Mouse (Mus musculus): ENCODE measurements at regions not wholly inside any gene's neighbourhood (a gene's known extent, or its start where the extent isn't known, plus 50 kb on each side); places are given as distances from the start of the nearest gene placed in this dataset.

DNA sequence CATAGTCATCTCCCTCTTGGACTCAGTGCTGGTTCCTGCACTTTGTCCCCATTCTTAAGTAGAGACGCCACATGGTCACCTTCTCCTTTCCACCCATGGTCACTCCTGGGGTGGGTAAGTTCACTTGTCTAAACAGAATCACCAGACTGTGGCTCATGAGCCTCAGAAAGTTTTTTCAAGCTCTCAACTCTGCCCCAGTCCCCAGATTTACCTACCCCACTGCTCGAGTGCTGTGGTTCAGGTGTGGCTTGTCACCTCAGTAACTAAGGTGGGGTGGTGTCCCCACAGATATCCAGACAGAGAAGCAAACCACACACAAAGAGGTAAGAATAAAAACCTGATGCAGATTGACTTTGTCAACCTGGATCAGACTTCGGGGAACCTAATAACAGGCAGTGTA lies 87.6 kb downstream of the Rpl10-ps3 start:
- no peaks in the 10 kb centered on the region for H3K9me3 ChIP-seq
- ATAC-seq (ENCODE audit: insufficient number of reproducible peaks, low FRiP score, low TSS enrichment, low read depth), result no peak
- H3K9ac ChIP-seq, result no peak overlapping the region
- no peak overlapping the region for H3K4me3 ChIP-seq
- 76% methylated on average over 3 of the region's 3 CpGs for WGBS
- no peaks in the 10 kb centered on the region for H3K27me3 ChIP-seq
- no peak overlapping the region for H3K4me2 ChIP-seq
- no peaks in the 10 kb centered on the region for H3K36me3 ChIP-seq
- no peaks in the 10 kb centered on the region for H3K4me1 ChIP-seq
- no peak overlapping the region for H3K27ac ChIP-seq

DNA sequence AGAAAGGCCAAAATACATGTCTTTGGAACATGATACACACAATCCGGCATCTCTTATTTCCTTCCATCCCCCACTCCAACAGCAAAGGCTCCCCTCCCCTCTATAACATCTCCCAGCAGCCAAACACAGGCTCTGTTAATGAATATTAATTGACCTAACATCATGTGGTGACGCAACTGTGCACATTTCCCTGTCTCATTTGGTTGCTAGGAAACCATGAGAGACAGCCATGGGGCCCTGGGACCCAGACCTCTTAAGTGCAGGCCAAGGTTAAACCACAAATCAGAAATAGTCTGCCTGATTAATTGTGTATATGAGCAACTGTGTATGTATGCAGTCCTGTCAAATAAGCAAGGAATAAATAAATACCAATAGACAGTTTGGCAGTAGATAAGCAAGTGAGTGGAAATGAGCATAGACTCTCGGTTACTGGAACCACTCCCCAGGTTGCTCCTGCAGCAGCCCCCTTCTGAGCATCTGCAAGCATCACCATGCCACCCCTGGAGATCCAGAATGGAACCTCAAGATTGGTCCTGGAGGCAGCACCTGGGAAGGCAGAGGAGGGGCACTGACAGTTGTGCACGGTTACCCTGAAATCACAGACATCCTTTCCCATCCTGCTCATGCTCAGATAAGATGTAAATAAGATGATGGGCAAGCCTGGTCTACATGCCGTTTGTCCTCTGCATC lies 99.6 kb downstream of the Rpl10-ps3 start:
- ATAC-seq (ENCODE audit: insufficient number of reproducible peaks, low FRiP score, low TSS enrichment, low read depth), result no peak
- H3K36me3 ChIP-seq, result no peaks in the 10 kb centered on the region

DNA sequence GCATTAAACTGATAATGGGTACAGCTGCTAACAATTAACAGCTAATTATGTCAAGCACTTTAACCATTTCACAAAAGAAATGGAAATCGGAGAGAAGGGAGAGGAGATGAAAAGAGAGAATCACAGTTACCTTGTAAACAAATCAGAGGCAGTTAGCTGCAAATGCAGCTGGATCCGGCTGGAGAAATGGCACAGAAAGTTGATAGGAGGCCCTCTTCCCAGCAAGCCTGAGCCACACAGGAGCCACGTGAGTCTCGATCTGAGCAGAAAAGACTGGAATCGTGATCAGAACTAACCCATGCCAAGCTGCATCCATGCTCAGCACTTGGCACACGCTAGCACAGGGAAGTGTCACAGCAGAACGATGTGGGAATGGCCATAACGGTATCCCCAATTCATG lies 103.8 kb downstream of the Rpl10-ps3 start:
- Histone ChIP-seq H3K36me3 (no peaks in the 10 kb centered on the region), H3K27ac (no peak overlapping the region), H3K4me1 (peaks cover 5% of the 10 kb centered on the region; the same call in 1 of the 2 replicates), H3K9me3 (no peaks in the 10 kb centered on the region), H3K4me3 (no peak overlapping the region), H3K4me2 (no peak overlapping the region), H3K9ac (no peak overlapping the region), H3K27me3 (no peaks in the 10 kb centered on the region)
- WGBS, result 45% methylated on average over 8 of the region's 8 CpGs
- ATAC-seq (ENCODE audit: insufficient number of reproducible peaks, low FRiP score, low TSS enrichment, low read depth), result no peak

More for the DNA sequence above, 99.6 kb downstream of the Rpl10-ps3 start:
- no peak overlapping the region for H3K4me2 ChIP-seq
- no peak overlapping the region for H3K9ac ChIP-seq
- no peak overlapping the region for H3K27ac ChIP-seq
- WGBS, result 63% methylated on average over 5 of the region's 5 CpGs
- H3K27me3 ChIP-seq, result no peaks in the 10 kb centered on the region
- no peak overlapping the region for H3K4me3 ChIP-seq
- no peaks in the 10 kb centered on the region for H3K4me1 ChIP-seq
- no peaks in the 10 kb centered on the region for H3K9me3 ChIP-seq

DNA sequence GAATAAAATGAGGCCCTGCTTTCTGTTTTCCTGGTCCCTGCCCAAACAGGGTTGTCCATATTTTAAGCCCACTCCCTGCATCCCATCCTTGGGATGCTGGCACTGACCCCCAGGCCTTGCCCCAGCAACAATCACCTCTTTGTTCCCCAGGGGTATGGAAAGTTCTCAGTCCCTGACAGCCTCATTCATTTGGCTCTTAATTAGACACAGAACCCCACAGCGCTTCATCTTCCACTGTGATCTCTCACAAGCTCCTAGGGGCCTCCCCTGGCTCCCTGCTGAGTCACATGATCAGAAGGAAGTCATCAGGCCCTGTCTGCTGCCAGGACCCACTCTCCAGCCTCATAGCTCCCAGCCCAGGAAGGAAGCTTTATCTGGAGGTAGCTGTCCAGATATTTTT lies 108.9 kb downstream of the Rpl10-ps3 start:
- no peak overlapping the region for H3K4me3 ChIP-seq
- no peak overlapping the region for H3K4me2 ChIP-seq
- H3K36me3 ChIP-seq, result no peaks in the 10 kb centered on the region
- 13% methylated on average over 1 of the region's 1 CpGs for WGBS
- no peaks in the 10 kb centered on the region for H3K9me3 ChIP-seq
- H3K4me1 ChIP-seq, result peaks cover 9% of the 10 kb centered on the region; the same call in 1 of the 2 replicates
- H3K27me3 ChIP-seq, result no peaks in the 10 kb centered on the region
- no peak overlapping the region for H3K27ac ChIP-seq
- H3K9ac ChIP-seq, result no peak overlapping the region
- no peak for ATAC-seq (ENCODE audit: insufficient number of reproducible peaks, low FRiP score, low TSS enrichment, low read depth)

DNA sequence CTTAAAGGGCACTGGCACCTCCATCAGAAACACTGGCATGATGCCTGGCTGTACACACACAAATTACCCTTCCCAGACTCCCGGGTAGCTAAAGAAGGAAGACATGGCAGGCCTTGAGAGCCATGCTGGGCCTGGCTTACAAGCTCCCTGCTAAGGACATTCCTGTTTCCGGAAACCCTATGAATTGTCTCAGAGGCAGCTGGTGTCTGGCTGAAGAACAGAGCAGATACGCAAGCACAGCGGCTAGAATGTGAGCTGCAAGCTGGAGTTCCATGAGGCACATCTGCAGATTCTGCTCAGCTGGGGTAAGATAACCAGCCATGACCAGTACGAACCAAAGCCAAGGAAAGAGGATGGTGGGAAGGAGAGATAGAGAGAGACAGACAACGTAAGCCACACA lies 110.1 kb downstream of the Rpl10-ps3 start:
- no peaks in the 10 kb centered on the region for H3K27me3 ChIP-seq
- H3K36me3 ChIP-seq, result no peaks in the 10 kb centered on the region
- 79% methylated on average over 6 of the region's 6 CpGs for WGBS
- no peak overlapping the region for H3K4me2 ChIP-seq
- peaks cover 9% of the 10 kb centered on the region; the same call in 1 of the 2 replicates for H3K4me1 ChIP-seq
- no peak overlapping the region for H3K4me3 ChIP-seq
- H3K27ac ChIP-seq, result no peak overlapping the region
- H3K9ac ChIP-seq, result no peak overlapping the region
- no peaks in the 10 kb centered on the region for H3K9me3 ChIP-seq
- ATAC-seq (ENCODE audit: insufficient number of reproducible peaks, low FRiP score, low TSS enrichment, low read depth), result no peak

DNA sequence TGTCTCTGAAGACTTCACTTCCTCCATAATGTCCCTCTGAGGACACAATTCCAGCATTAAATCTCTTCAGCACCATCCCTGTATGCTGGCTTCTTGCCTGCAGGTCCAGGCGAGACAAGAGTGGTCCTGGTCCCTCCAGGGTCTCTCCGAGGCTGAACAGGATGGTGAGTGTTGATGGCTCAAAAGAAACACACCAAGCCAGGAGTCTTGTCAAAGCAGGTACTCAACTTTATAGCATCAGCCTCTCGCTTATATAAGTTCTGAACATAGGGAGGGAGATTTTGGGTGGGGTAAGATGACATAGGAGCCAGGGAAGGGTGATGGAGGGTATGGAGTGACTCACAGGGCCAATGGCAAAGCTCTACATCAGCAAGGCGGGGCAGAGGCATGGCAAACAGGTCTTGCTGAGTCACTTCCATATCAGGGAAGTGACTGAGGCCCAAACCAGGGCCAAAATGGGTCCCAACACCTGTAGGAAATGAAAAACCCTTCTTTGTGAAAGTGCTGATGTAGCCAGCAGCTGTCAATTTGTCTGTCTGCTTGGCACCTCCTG lies 111.7 kb downstream of the Rpl10-ps3 start:
- H3K4me1 ChIP-seq, result peaks cover 9% of the 10 kb centered on the region; the same call in 1 of the 2 replicates
- 76% methylated on average over 4 of the region's 4 CpGs for WGBS
- H3K9me3 ChIP-seq, result no peaks in the 10 kb centered on the region
- H3K9ac ChIP-seq, result no peak overlapping the region
- H3K27me3 ChIP-seq, result no peaks in the 10 kb centered on the region
- no peak overlapping the region for H3K27ac ChIP-seq
- no peaks in the 10 kb centered on the region for H3K36me3 ChIP-seq
- H3K4me2 ChIP-seq, result no peak overlapping the region
- no peak overlapping the region for H3K4me3 ChIP-seq
- ATAC-seq (ENCODE audit: insufficient number of reproducible peaks, low FRiP score, low TSS enrichment, low read depth), result no peak

DNA sequence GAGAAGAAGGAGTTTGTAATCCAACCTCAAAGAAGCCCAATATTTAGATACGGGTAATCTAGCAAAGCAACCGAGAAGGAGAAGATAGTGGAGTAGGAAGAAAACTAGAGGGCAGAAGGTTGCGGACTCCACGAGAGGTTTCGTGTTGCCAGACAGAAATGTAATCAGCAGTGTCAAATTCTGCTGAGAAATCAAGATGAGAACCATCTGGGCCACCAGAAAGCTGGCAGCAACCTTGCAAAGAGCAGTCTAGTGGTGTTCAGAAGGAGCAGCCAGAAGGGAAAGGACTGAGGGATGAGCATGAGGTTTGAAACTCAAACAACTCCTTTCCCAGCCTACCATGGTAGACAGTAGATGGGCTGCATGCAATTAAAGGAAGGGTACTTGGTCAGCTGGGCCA lies 134.3 kb downstream of the Rpl10-ps3 start:
- no peak overlapping the region for H3K4me2 ChIP-seq
- H3K27me3 ChIP-seq, result no peaks in the 10 kb centered on the region
- no peaks in the 10 kb centered on the region for H3K36me3 ChIP-seq
- H3K9ac ChIP-seq, result no peak overlapping the region
- H3K27ac ChIP-seq, result no peak overlapping the region
- H3K4me3 ChIP-seq, result no peak overlapping the region
- H3K4me1 ChIP-seq, result no peaks in the 10 kb centered on the region
- 71% methylated on average over 5 of the region's 5 CpGs for WGBS
- no peaks in the 10 kb centered on the region for H3K9me3 ChIP-seq
- ATAC-seq (ENCODE audit: insufficient number of reproducible peaks, low FRiP score, low TSS enrichment, low read depth), result no peak

DNA sequence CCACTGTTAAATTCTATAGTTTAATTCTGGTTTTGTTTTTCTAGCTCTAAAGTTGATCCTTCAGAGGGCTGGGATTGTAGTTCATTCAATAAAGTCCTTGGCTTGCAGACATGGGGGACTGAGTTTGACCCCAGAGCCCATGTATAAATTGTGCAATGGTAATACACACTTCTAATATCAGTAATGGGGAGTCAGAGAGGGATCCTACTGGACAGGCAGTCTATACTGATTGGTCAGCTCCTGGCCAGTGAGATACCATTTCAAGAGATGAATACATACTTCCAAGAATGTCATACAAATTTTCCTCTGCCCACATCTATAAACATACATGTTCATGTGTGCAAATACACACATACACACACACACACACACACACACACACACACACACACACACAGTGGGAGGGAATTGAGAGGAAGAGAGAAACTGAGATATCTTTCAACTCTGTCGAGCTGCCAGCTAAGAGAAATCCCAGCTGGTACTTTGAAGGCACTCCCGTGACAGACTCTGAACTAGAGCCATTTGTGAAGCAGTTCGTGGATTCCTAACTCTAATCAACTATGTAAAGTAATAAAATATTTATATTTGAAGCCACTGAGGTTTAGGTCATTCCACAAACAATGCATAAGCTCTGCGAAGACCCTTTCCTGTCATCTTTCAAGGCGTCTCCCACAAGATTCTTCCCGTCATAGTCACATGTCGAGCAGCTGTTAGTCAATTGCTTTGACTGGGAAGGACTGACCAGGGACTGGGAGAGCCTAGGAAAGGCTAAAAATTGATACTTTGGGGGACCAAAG lies 145.1 kb downstream of the Rpl10-ps3 start:
- Histone ChIP-seq H3K9me3 (no peaks in the 10 kb centered on the region), H3K27me3 (no peaks in the 10 kb centered on the region), H3K36me3 (no peaks in the 10 kb centered on the region), H3K27ac (no peak overlapping the region), H3K4me1 (no peaks in the 10 kb centered on the region), H3K4me3 (no peak overlapping the region), H3K4me2 (no peak overlapping the region), H3K9ac (no peak overlapping the region)
- ATAC-seq (ENCODE audit: insufficient number of reproducible peaks, low FRiP score, low TSS enrichment, low read depth), result no peak
- 65% methylated on average over 7 of the region's 7 CpGs for WGBS

DNA sequence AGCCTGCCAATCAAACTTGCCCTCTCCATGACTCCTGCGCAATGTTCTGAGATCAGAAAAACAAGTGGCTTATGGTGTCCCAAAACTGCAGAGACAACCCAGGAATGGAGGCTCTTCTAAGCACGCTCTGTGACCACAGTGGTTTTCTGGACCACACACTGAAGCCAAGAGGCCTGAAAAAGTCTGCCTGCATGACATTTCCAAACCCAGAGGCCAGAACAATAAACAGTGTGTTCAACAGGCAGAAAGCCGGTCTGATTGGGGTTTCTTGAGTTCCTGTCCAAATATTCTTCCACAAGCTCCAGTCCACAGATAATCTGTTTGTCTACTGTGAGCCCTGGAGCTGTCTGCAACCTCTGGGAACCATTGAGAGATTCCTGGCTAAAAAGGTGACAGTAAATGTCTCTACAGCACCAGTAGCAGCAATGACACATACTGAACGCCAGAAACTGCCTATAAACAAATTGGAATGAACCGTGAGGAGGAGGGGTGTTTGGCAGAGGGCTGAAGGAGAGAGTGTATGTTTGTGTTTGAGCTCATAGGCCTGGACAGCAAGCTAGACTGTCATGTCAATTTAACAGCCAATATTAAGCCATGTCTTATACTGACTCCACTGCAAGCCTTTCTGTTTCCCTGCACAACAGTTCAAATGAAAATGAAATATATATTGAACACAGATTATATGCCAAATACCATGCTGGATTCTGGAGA lies 152.2 kb downstream of the Rpl10-ps3 start:
- ATAC-seq (ENCODE audit: insufficient number of reproducible peaks, low FRiP score, low TSS enrichment, low read depth), result no peak
- WGBS, result 47% methylated on average over 5 of the region's 5 CpGs
- Histone ChIP-seq H3K36me3 (no peaks in the 10 kb centered on the region), H3K9ac (no peak overlapping the region), H3K4me1 (0 out of 2 replicates have a peak, but pooled peaks cover 4% of the 10 kb centered on the region), H3K27me3 (no peaks in the 10 kb centered on the region), H3K27ac (no peak overlapping the region), H3K4me2 (no peak overlapping the region), H3K9me3 (no peaks in the 10 kb centered on the region), H3K4me3 (no peak overlapping the region)

DNA sequence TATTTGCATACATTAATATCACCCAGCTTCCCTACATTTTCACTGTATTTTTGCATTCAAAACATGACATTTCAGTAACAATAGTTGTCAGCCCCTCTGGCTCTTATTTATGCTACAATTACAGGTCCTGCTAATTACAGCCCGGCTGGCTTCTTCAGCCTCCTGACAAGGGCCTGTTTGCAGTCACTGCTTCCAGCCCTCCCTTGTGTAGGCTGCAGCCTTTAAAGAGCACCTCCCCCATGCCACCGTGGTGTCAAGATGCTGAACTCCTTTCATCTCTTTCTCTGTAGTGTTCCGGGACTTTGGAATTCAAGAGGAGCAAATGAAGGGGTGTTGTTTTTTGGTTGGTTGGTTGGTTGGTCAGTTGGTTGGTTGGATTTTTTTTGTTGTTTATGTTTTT lies 153.6 kb downstream of the Rpl10-ps3 start:
- Histone ChIP-seq H3K4me1 (0 out of 2 replicates have a peak, but pooled peaks cover 4% of the 10 kb centered on the region), H3K9ac (no peak overlapping the region), H3K4me3 (no peak overlapping the region), H3K27ac (no peak overlapping the region), H3K9me3 (no peaks in the 10 kb centered on the region), H3K27me3 (no peaks in the 10 kb centered on the region), H3K36me3 (no peaks in the 10 kb centered on the region), H3K4me2 (no peak overlapping the region)
- WGBS, result 16% methylated on average over 3 of the region's 3 CpGs
- no peak for ATAC-seq (ENCODE audit: insufficient number of reproducible peaks, low FRiP score, low TSS enrichment, low read depth)

DNA sequence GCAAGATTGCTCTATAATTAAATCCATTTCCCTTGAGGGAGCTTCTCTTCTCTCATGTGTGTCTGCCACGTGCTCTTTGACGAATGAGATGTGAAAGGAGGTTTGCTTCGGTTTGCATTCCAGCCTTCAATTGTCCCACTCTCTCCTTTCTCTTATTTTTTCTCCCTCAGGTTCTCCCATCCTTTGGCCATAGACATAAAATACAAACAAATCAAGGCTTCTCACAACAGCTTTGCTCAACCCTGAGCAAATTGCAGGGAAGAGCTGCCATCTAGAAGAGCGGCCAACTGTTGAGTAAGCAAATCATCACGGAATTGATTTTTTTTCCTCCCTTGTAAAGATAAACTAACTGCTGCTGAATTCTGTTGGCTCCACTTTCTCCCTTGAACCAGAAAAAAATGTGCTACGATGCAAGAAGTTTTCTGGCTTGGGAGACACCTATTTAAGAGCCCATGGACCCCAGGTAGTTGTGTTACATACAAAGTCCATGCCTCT lies 156.1 kb downstream of the Rpl10-ps3 start:
- ATAC-seq (ENCODE audit: insufficient number of reproducible peaks, low FRiP score, low TSS enrichment, low read depth), result no peak
- Histone ChIP-seq H3K27me3 (no peaks in the 10 kb centered on the region), H3K9me3 (no peaks in the 10 kb centered on the region)

More for the DNA sequence above, 156.1 kb downstream of the Rpl10-ps3 start:
- Histone ChIP-seq H3K4me2 (no peak overlapping the region), H3K9ac (no peak overlapping the region), H3K36me3 (no peaks in the 10 kb centered on the region), H3K4me1 (0 out of 2 replicates have a peak, but pooled peaks cover 4% of the 10 kb centered on the region), H3K4me3 (no peak overlapping the region), H3K27ac (no peak overlapping the region)
- WGBS, result 52% methylated on average over 6 of the region's 6 CpGs
